Mouse (Mus musculus) kidney, adult 2 months (tissue): ENCODE measurements around the gene Hist2h2be. TPM values are rescaled to one million over a fixed set of nuclear protein-coding genes. Genes with fewer than 3 reads are reported as not detected.

ENCODE experiments used
- DNase-seq: peaks from one replicate; pipeline ENCODE4 v3.0.0; 2021
- H3K27ac ChIP-seq: fragments of 200-500 bp; 2 replicates; pipeline ENCODE4 v1.5.1; 2012; ENCODE audit warnings: low read depth, low read length, control low read depth, inconsistent platforms; ENCODE audit not compliant: insufficient read depth
- H3K27me3 ChIP-seq: fragments of 200-500 bp; replicated peaks from 2 replicates; pipeline ENCODE4 v1.6.1; 2012; ENCODE audit warnings: mild to moderate bottlenecking, moderate library complexity, low read length, inconsistent platforms; ENCODE audit not compliant: control insufficient read depth, insufficient read depth
- H3K36me3 ChIP-seq: fragments of 200-500 bp; 2 replicates; pipeline ENCODE4 v1.6.1; 2012; ENCODE audit warnings: mild to moderate bottlenecking, moderate library complexity, low read length, inconsistent platforms; ENCODE audit not compliant: control insufficient read depth, insufficient read depth
- H3K4me1 ChIP-seq: fragments of 200-500 bp; 2 replicates; pipeline ENCODE4 v1.6.1; 2011; ENCODE audit warnings: low read length; ENCODE audit not compliant: control insufficient read depth, insufficient read depth
- H3K4me3 ChIP-seq: fragments of 200-500 bp; 2 replicates; pipeline ENCODE4 v1.5.1; 2011; ENCODE audit warnings: mild to moderate bottlenecking, low read depth, low read length, control low read depth; ENCODE audit not compliant: insufficient read depth
- CTCF ChIP-seq: fragments of 200-500 bp; conservative IDR thresholded peaks from 2 replicates; pipeline ENCODE4 v1.5.1; 2011; ENCODE audit warnings: low read depth, mild to moderate bottlenecking, control low read depth, low read length, moderate library complexity, mixed read lengths; ENCODE audit not compliant: insufficient read depth, insufficient read length
- POLR2A ChIP-seq: fragments of 200-500 bp; IDR thresholded peaks from one replicate; pipeline ENCODE4 v1.6.1; 2011; ENCODE audit warnings: low read depth, low read length, control low read depth
- WGBS: fragments of 180-500 bp; shearing (Covaris S2); methylation state at CpG from one replicate; pipeline ENCODE4 v1.1.7; 2018; 5-methylcytosine and 5-hydroxymethylcytosine counted together
- polyA plus RNA-seq: library from polyadenylated mRNA; depleted of rRNA; stranded (reverse); fragments of >200 nt; gene quantifications from 2 replicates; pipeline ENCODE4 v1.2.3, GENCODE M21; 2012

Gene Hist2h2be
- polyA plus RNA-seq, 1 experiment, result 6.0 TPM

DNA sequence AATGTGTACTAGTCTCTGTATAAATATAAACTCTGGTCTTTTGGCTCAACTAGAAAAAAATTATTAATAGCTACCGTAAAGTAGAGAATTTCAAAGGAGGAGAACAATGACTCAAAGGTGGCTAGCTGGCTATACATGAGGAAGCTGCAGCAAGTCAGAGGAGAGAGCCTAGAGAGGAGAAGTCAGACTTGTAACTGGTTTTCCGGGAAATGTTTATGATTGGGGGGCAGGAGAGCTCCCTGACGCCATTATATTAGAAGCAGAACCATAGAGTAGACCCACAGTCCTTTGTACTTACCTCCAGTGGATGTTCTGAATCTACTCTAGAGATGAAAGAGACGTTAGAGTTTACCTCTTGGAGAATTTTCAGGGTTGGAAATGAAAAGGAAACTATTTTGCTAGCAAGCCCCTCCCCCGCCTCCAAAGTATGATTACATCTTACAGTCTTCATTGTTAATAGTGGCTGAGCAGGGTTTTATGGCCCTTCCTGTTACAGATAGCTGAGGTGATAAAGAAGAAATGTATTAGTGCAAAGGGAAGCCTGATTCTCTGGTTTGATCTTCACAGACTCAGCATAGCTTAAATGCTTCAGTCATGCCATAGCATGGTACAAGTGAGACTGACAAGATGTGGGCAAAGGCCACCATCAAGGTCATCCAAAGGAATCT, 35.1 kb downstream of the Hist2h2be start:
- H3K27ac ChIP-seq, result no peak overlapping the region
- DNase-seq, result no peak
- TF ChIP-seq CTCF (no peak), POLR2A (no peak)
- no peak overlapping the region for H3K4me3 ChIP-seq
- no peaks in the 10 kb centered on the region for H3K27me3 ChIP-seq
- no peaks in the 10 kb centered on the region for H3K36me3 ChIP-seq
- no peaks in the 10 kb centered on the region for H3K4me1 ChIP-seq
- 65% methylated on average over 5 of the region's 5 CpGs for WGBS

DNA sequence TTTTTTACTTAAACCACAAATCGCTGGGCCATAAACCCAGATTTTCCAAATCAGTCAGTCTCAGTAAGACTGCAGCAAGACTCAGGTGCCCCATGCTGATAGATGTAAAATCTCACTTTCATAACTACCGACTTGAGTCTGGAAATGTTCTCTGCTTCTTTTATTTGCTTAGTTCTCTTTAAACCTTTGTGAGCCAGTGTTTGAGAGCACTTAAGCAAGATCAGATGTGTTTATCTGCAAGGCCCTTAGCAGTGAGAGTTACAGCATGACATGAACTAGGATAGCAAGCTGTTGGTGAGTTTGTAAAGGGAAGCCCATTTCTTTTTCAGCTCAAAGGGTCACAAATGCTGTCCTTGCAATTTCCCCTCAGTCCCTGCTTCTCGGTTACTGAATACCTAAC, 36.3 kb downstream of the Hist2h2be start:
- Histone ChIP-seq H3K27me3 (no peaks in the 10 kb centered on the region), H3K36me3 (no peaks in the 10 kb centered on the region), H3K4me3 (no peak overlapping the region), H3K27ac (no peak overlapping the region), H3K4me1 (peaks cover 4% of the 10 kb centered on the region; the same call in 1 of the 2 replicates)
- TF ChIP-seq CTCF, result no peak
- 80% methylated on average over 3 of the region's 3 CpGs for WGBS
- DNase-seq, result no peak

DNA sequence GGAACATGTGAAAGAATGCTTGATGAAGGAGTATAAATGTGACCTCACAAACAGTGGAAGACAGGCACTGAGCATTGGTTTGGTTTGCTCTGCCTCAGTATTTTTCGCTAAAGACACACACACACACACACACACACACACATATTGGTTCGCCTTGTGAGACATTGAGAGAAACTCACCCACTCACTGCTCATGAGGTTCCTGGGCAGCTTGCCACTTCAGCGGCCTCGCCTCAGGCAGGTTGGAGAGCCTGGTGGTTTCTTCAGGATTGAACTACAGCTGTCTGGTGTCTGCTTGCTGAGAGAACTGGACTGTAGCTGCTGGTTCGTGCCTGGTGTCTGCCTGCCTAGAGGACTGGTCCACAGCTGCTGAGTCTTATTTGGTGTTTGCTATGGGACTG, 39.3 kb downstream of the Hist2h2be start:
- H3K4me1 ChIP-seq, result peaks cover 4% of the 10 kb centered on the region; the same call in 1 of the 2 replicates
- no peak for TF ChIP-seq POLR2A
- TF ChIP-seq CTCF, result no peak
- no peak overlapping the region for H3K4me3 ChIP-seq
- 95% methylated on average over 5 of the region's 5 CpGs for WGBS
- no peak overlapping the region for H3K27ac ChIP-seq
- DNase-seq, result no peak
- no peaks in the 10 kb centered on the region for H3K36me3 ChIP-seq
- no peaks in the 10 kb centered on the region for H3K27me3 ChIP-seq

DNA sequence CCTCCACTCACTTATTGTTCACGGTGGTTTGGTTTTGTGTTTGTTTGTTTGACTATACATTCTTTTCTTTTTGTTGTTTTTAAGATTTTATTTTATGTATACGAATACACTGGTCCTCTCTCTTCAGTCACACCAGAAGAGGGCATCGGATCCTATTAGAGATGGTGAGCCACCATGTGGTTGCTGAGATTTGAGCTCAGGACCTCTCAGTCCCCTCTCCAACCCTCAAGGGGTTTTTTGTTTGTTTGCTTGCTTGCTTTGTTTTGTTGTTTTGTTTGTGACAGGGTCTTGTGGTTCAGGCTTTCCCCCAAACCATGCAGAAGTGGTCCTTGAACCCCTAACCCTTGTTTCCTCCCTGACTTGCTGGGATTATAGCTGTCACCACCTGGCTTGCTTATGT, 40.7 kb downstream of the Hist2h2be start:
- H3K27ac ChIP-seq, result peak overlapping the region; percentile 60; the same call in 1 of the 2 replicates
- 70% methylated on average over 3 of the region's 3 CpGs for WGBS
- no peak overlapping the region for H3K4me3 ChIP-seq
- H3K36me3 ChIP-seq, result no peaks in the 10 kb centered on the region
- no peak for DNase-seq
- no peaks in the 10 kb centered on the region for H3K27me3 ChIP-seq
- TF ChIP-seq POLR2A (no peak), CTCF (no peak)
- H3K4me1 ChIP-seq, result peaks cover 4% of the 10 kb centered on the region; the same call in 1 of the 2 replicates

DNA sequence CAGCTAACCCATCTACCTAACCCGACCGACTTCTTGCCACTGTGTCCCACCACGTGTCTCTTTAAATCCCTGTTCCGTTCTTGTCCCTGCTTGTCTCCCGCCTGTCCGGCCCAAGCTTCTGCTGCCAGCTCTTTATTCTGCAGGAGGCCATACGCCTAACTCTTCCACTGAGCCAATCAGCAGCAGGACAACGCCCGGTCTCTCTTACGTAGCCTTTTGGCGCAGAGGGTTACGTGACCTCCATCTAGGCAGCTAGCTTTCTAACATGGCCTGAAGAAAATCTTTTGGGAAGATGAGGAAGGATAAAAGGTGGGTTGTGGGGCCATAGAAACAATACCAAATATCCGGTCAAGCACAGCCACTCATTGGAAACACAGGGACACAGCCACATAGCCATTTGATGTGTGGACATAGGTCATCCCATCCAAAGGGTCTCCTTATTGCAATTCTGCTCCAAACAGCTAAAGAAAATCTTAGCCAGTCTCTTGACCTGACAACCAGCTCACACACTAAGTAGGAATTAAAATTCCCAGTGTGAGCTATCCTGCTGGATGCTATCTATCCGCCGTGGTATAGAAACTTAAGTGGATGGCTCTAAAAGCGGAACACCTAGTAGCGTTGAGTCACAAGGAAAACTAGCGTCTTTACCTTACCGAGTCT, 41.4 kb downstream of the Hist2h2be start:
- DNase-seq, result peak; percentile 91
- peaks cover 4% of the 10 kb centered on the region; the same call in 1 of the 2 replicates for H3K4me1 ChIP-seq
- peak overlapping the region; percentile 60 for H3K27ac ChIP-seq
- H3K27me3 ChIP-seq, result no peaks in the 10 kb centered on the region
- peak overlapping the region; percentile 60 for H3K4me3 ChIP-seq
- no peaks in the 10 kb centered on the region for H3K36me3 ChIP-seq
- WGBS, result 3% methylated on average over 19 of the region's 19 CpGs
- no peak for TF ChIP-seq CTCF
- TF ChIP-seq POLR2A, result no peak

DNA sequence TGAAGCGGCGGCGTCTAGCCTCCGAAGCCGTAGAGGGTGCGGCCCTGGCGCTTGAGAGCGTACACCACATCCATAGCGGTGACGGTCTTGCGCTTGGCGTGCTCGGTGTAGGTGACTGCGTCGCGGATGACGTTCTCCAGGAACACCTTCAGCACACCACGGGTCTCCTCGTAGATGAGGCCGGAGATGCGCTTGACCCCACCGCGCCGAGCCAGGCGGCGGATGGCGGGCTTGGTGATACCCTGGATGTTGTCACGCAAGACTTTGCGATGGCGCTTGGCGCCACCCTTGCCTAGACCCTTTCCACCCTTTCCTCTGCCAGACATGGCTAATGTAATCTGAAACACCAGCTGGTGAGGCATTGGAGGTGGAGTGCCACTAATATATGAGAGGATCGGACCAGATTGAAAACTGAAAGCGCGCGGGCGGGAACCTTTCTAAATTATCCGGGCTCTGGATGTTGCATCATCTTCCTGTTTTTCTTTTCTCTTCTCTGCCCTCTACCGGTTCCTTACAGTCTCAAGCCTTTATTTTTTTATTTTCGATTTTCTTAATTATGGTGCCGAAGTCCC, 42.1 kb downstream of the Hist2h2be start, which contains the start of gene Hist2h4:
Gene Hist2h4, minus strand, starts transcription at position 333 of the 572 bp plus-strand sequence.
- Histone ChIP-seq H3K36me3 (no peaks in the 10 kb centered on the region), H3K27ac (peak within 1 kb of the TSS; percentile 97), H3K4me1 (peaks cover 6% of the 10 kb centered on the region; the same call in 1 of the 2 replicates), H3K27me3 (no peaks in the 10 kb centered on the region), H3K4me3 (peak within 1 kb of the TSS; percentile 60)
- TF ChIP-seq CTCF, result peak; percentile 23; the same call in 1 of the 2 replicates
- peak; percentile 98 for TF ChIP-seq POLR2A
- under 1% methylated on average over 40 of the region's 40 CpGs for WGBS
- peak; percentile 98 for DNase-seq

DNA sequence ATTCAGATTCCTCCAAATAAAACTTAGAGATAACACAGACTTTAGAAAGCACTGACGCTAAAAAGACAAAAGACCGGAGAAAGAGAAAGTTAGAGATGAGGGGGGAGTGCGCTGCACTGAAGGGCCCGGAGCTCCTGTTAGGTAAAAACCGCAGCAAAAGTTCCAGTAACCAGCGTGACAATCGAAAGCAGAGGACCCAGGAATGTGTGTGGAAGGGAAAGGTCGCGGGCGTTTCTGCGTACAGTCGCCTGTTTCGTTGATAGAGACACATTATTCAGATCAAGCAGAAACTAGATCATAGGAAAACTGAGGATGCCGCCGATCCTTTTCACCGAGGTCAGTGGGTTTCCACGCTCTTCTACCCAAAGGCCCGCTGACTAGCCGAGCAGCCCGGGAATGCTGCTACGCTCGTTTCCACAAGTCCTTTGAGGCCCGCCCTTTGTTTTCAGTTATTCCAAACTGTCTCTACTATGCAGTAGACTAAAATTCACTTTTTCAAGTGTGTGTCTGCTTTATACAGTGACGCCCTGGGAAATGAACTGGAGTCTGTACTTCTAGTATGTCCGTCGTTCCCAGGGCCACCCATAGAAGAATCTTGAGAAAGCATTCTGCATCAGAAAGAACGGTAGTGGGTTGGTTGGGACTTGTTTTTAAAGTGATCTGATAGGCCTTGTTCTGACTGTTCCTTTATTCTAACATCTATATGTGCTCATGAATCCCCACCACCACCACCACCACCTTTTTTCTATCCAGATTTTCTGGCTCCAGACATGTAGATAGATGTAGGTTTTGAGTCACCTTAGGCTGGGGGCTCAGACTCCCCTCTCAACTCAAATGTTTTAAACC, 42.9 kb downstream of the Hist2h2be start:
- 2% methylated on average over 27 of the region's 27 CpGs for WGBS
- Histone ChIP-seq H3K27ac (peak overlapping the region; percentile 97), H3K27me3 (no peaks in the 10 kb centered on the region), H3K36me3 (no peaks in the 10 kb centered on the region), H3K4me1 (peaks cover 8% of the 10 kb centered on the region; the same call in 1 of the 2 replicates), H3K4me3 (peak overlapping the region; percentile 60)
- DNase-seq, result no peak
- TF ChIP-seq POLR2A (no peak), CTCF (no peak)
